Mouse (Mus musculus) bone marrow, adult 2 months (tissue): ENCODE results near the gene Cyp4x1.

Source experiments
- CTCF ChIP-seq: fragments of 200-500 bp; IDR thresholded peaks from 2 replicates; pipeline ENCODE4 v1.5.1; 2011; ENCODE audit warnings: low read length, control low read depth; ENCODE audit not compliant: control insufficient read depth, insufficient read depth
- POLR2A ChIP-seq: fragments of 200-500 bp; IDR thresholded peaks from 2 replicates; pipeline ENCODE4 v1.6.1; 2011; ENCODE audit warnings: low read depth, mild to moderate bottlenecking, control low read depth, low read length, borderline replicate concordance; ENCODE audit not compliant: control insufficient read depth

DNA sequence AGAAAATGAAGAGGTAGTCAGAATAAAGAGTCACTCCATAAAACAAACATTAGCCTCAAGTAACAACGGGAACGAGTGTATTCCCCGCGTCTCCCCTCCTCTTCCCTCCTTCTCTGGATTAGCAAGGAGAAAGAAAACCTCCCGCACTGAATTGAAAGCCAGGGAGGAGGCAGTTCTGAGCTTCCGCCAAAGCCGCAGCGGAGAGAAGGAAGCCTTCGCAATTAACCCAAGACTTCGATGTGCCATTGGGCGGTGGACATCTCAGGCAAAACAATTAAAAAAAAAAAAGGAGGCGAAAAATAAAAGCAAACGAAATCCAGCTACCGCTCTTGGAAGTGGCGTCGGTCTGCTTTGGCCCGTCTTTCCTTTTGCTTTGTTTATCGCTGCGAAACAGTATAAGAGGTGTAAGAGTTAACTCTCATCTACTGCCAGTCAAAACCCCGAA lies 75.7 kb downstream of the Cyp4x1 start:
- no peak for TF ChIP-seq POLR2A
- TF ChIP-seq CTCF: no peak
